Mouse (Mus musculus): ENCODE results near the gene Dnajb5.

Dnajb5 gene

DNA sequence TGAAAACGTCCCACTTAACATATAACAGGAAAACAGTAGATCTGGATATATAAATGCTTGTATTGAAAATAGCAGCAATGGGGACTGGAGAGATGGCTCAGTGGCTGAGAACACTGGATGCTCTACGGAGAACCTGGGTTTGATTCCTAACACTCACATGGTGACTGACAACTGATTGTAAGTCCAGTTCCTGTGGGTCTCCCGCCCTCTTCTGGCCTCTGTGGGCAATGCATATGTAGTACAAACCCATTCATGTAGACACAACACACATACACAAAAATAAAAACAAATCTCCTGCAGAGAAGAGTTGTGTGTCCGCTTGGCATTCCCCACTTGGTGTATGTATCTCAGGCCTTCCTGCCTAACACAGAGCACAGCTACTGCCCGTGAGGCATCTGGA lies 21.4 kb upstream of the Dnajb5 start:
- TF ChIP-seq GATA4 (IDR thresholded peaks at IDR 0.05; ENCODE audit: insufficient replicate concordance, low read length): no peak

GRCm38 (mm10) chr4:42928952-42929351 lies 20.7 kb upstream of the Dnajb5 start:
- no peak for TF ChIP-seq GATA4 (IDR thresholded peaks at IDR 0.05; ENCODE audit: insufficient replicate concordance, low read length)

DNA sequence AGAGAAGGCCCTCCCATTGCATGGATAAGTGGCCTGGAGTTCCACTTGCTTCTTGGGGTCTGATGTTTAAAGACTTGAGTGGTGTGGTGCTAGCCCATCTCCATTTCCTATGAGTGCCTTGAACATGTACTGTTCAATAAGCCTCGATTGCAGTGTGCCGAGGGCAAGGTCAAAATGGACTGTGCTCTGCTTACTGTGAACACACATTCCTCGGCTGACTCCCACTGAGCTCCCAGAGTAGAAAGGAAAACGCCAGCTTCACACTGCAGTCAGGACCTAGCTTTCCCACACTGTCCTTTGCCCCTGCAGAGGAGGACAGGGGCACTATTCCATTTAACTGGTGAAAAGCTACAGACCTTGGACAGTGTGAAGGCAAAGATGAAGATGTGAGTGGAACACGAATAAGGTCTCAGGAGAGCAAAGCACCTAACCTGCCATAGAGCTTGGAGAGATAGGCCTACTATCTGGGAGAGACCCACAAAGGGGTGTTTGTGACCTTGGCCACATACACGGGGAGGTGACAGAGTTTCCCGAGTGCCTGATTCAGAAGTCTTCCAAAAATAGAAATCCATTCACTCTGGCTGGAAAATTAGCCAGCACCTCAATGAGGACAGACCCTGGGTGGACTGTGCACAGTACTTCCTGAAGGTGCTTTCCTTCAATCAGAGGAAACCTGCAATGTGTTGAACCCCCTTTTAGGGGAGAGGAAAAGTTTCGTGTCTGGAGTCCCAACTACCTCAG lies 17.2 kb upstream of the Dnajb5 start:
- TF ChIP-seq GATA4 (IDR thresholded peaks at IDR 0.05; ENCODE audit: insufficient replicate concordance, low read length): no peak

- TF ChIP-seq GATA4 (IDR thresholded peaks at IDR 0.05; ENCODE audit: insufficient replicate concordance, low read length): no peak; the same call in 1 of the 2 replicates
Measured at GRCm38 (mm10) chr4:42933630-42934029, 16.0 kb upstream of the Dnajb5 start.

- no peak for TF ChIP-seq GATA4 (IDR thresholded peaks at IDR 0.05; ENCODE audit: insufficient replicate concordance, low read length)
Measured at GRCm38 (mm10) chr4:42941396-42941795, 8.2 kb upstream of the Dnajb5 start.

DNA sequence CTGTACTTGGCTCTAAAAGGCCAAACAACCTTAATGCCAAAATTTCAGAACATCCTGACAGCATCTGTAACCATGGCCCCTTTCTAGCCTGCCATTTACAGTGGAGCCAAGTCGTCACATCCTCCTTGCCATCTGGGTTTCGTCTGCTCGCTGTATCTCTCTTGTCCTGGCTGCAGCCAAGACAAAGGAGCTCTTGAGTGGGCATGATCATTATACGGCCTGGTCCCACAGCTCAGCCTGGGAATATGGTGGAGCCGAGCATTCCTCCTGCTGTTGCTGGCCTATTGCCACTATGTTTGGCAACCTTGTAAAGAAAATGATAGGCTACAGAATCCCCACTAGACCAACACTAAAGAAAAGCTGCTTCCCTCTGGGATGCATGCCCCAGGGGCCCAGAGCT lies 6.3 kb upstream of the Dnajb5 start:
- no peak for TF ChIP-seq GATA4 (IDR thresholded peaks at IDR 0.05; ENCODE audit: insufficient replicate concordance, low read length)

- TF ChIP-seq GATA4 (IDR thresholded peaks at IDR 0.05; ENCODE audit: insufficient replicate concordance, low read length): no peak
Measured at GRCm38 (mm10) chr4:42944185-42944584, 5.4 kb upstream of the Dnajb5 start.

- TF ChIP-seq GATA4 (IDR thresholded peaks at IDR 0.05; ENCODE audit: insufficient replicate concordance, low read length): no peak
Measured at GRCm38 (mm10) chr4:42945043-42945442, 4.6 kb upstream of the Dnajb5 start.

- no peak for TF ChIP-seq GATA4 (IDR thresholded peaks at IDR 0.05; ENCODE audit: insufficient replicate concordance, low read length)
Measured at GRCm38 (mm10) chr4:42945445-42945844, 4.2 kb upstream of the Dnajb5 start.

- no peak for TF ChIP-seq GATA4 (IDR thresholded peaks at IDR 0.05; ENCODE audit: insufficient replicate concordance, low read length)
Measured at GRCm38 (mm10) chr4:42945952-42946351, 3.7 kb upstream of the Dnajb5 start.

- no peak for TF ChIP-seq GATA4 (IDR thresholded peaks at IDR 0.05; ENCODE audit: insufficient replicate concordance, low read length)
Measured at GRCm38 (mm10) chr4:42946733-42947290, 2.8 kb upstream of the Dnajb5 start.

DNA sequence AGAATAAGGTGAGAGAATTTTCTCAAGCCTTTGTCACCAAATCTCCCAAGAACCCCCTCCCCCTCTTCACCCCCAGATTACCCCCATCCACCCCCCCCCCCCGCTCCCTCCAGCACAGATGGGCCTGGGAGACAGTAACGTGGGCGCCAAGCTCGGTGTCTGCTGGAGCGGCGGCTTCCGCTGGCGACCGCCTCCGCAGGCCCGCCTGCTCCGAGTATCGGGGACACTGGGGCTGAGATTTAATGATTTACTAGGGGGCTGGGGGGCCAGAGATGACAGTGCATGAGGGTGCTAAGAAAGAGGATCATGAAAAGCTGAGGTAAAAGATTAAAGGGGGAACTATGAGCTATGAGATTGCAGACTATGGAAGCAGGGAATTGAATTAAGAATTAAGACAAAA lies 1.1 kb upstream of the Dnajb5 start:
- no peak for TF ChIP-seq GATA4 (IDR thresholded peaks at IDR 0.05; ENCODE audit: insufficient replicate concordance, low read length)

DNA sequence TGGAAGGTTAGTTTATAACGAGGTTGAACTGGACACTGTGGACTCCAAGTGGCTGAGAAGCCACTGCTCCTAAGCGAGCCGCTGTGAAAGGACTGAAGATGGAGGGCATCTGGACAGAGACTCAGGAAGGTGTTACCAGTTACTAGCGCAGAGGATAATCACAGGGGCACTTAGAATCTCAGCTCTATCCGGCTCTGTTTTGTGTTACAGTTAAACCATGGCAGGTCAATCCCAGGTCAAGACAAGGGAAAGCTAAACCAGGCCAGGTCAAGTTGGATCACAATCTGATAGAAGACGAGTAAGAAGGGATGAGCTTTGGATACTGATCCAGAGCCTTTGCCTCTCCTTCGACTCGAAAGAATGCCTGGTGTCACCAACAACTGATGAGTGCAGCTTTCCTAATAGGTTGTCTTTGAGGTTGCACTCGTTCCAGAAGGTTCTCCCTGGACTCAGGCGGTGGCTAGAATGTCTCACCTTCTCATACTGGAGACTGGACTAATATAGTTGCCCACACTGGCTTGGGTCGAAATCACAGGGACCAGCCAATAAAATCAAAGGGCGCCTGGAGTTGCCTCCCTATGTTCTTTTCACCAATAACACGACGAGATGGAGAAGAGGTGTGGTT lies 451 bp upstream of the Dnajb5 start:
- no peak for TF ChIP-seq GATA4 (IDR thresholded peaks at IDR 0.05; ENCODE audit: insufficient replicate concordance, low read length)

GRCm38 (mm10) chr4:42950065-42950558 lies 498 bp downstream of the Dnajb5 start:
- no peak for TF ChIP-seq GATA4 (IDR thresholded peaks at IDR 0.05; ENCODE audit: insufficient replicate concordance, low read length)

DNA sequence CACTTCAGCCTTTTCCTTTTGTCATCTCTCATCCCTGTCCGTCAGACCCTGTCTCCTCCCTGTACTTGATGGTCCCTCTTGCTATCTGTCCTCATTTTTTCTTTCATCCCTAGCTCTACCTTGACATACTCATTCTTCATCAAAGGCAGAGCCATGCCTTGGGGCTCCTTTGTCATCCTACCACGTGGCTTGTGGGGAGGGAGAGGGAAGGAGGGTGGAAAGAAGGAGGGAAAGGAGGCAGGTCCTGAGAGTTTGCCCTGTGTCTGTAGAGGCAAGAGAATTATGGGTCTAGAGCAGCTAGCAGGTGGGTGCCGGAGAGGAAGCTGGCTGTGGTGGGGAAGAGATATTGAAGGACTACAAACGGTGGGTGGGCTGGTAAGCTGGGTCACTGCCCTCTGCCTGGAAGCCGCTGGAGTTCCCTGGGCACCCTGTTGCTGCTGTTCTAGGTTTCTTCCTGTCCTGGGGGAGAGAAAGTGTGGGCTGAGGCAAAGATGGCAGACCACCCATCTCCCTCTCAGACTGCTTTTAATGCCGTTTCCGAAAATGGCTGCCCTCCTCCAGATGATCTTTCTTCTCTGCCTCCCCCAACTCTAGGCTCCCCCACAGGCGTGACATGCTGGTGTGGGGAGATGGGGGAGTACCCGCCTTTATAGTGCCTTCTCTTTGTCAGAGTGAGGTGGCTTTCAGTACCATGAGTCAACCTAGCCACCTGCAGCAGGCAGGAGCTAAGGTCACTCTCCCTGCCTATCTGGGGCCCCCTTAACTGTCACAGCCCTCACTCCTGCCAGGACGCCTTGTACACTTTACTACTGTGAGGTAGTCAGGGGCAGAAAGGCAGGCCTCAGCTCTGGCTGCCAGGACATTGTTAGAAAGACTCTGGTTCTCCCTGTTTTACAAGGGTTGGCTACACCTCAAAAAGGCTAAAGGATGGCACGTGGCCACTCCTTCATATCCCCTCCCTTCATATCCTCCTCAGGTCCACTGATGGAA lies 1.9 kb downstream of the Dnajb5 start:
- TF ChIP-seq GATA4 (IDR thresholded peaks at IDR 0.05; ENCODE audit: insufficient replicate concordance, low read length): no peak
